Mouse (Mus musculus) kidney, adult 2 months (tissue): ENCODE results near the gene Hmga2.

Source experiments
- CTCF ChIP-seq: fragments of 200-500 bp; conservative IDR thresholded peaks from 2 replicates; pipeline ENCODE4 v1.5.1; 2011; ENCODE audit warnings: low read depth, mild to moderate bottlenecking, control low read depth, low read length, moderate library complexity, mixed read lengths; ENCODE audit not compliant: insufficient read depth, insufficient read length
- POLR2A ChIP-seq: fragments of 200-500 bp; IDR thresholded peaks from one replicate; pipeline ENCODE4 v1.6.1; 2011; ENCODE audit warnings: low read depth, low read length, control low read depth

- no peak for TF ChIP-seq CTCF
- no peak for TF ChIP-seq POLR2A
Observed at GRCm38 (mm10) chr10:120369187-120369805, 107.0 kb downstream of the Hmga2 start.
